Mouse (Mus musculus): ENCODE results near the gene Gm47959.

GRCm38 (mm10) chr1:83042380-83042779 is 42.0 kb downstream of the Gm47959 start, which contains the start of gene Krtap28-10:
- TF ChIP-seq CTCF (conservative IDR thresholded peaks at IDR 0.05; ENCODE audit: insufficient read depth, insufficient read length, low read depth, low read length): no peak
- no peak for TF ChIP-seq POLR2A (IDR thresholded peaks at IDR 0.05; ENCODE audit: low read depth, low read length)

Measured in kidney, adult 2 months (tissue).